Mouse (Mus musculus) limb, embryonic 10.5 days (tissue): ENCODE data around the gene Gm12248. TPM values are rescaled to one million over a fixed set of nuclear protein-coding genes. Genes with fewer than 3 reads are reported as not detected.

Experiments used
- DNase-seq: peaks from one replicate; pipeline ENCODE4 v3.0.0-alpha.2; 2017; ENCODE audit warnings: low spot score
- H3K27ac ChIP-seq: fragments of 300-500 bp; sonication (generic); 2 replicates; pipeline ENCODE4 v1.5.1; 2016; ENCODE audit warnings: mild to moderate bottlenecking
- H3K27me3 ChIP-seq: fragments of 300-500 bp; sonication (generic); 2 replicates; pipeline ENCODE4 v1.6.1; 2016; ENCODE audit warnings: low read depth, mild to moderate bottlenecking; ENCODE audit not compliant: poor library complexity, severe bottlenecking
- H3K36me3 ChIP-seq: fragments of 300-500 bp; sonication (generic); 2 replicates; pipeline ENCODE4 v1.6.1; 2016; ENCODE audit warnings: mild to moderate bottlenecking, moderate library complexity
- H3K4me1 ChIP-seq: fragments of 300-500 bp; sonication (generic); 2 replicates; pipeline ENCODE4 v1.6.1; 2016
- H3K4me3 ChIP-seq: fragments of 300-500 bp; sonication (generic); 2 replicates; pipeline ENCODE4 v1.5.1; 2016; ENCODE audit warnings: mild to moderate bottlenecking, moderate library complexity
- H3K9me3 ChIP-seq: fragments of 300-500 bp; sonication (generic); replicated peaks from 2 replicates; pipeline ENCODE4 v1.6.1; 2016; ENCODE audit warnings: mild to moderate bottlenecking
- whole genome bisulfite sequencing: fragments of 180-500 bp; shearing (Covaris S2); methylation state at CpG from one replicate; pipeline ENCODE4 v1.1.7; 2016; 5-methylcytosine and 5-hydroxymethylcytosine counted together
- polyA plus RNA-seq: library from polyadenylated mRNA; unstranded; fragments of >200 nt; fragmentation: Nextera tagmentation; extraction: Ambion mirVana; gene quantifications from 2 replicates; pipeline ENCODE4 v1.2.1, GENCODE M21; 2016

The Gm12248 gene
- not detected in 2 replicates for polyA plus RNA-seq

- Histone ChIP-seq H3K27me3 (peaks cover 34% of the 10 kb centered on the region), H3K27ac (peak within 1 kb of the TSS; percentile 42), H3K4me3 (0 out of 2 replicates have a peak within 1 kb of the TSS, but pooled peaks have one; percentile 19), H3K4me1 (peaks cover 20% of the 10 kb centered on the region), H3K9me3 (no peaks in the 10 kb centered on the region), H3K36me3 (no peaks in the 10 kb centered on the region)
- peak; percentile 51 for DNase-seq
- WGBS: 22% methylated on average over 12 of the region's 12 CpGs
Measured at GRCm38 (mm10) chr11:58093021-58093528, at the start of gene Gm12248. Gene Gm12248, minus strand, starts transcription at chr11:58093134.

GRCm38 (mm10) chr11:58139466-58139865 is 46.5 kb upstream of the Gm12248 start:
- Histone ChIP-seq H3K4me3 (no peak overlapping the region), H3K9me3 (no peaks in the 10 kb centered on the region; the same call in 1 of the 2 replicates), H3K27me3 (no peaks in the 10 kb centered on the region), H3K4me1 (no peaks in the 10 kb centered on the region), H3K27ac (no peak overlapping the region), H3K36me3 (peaks cover 96% of the 10 kb centered on the region)
- DNase-seq: no peak
- 92% methylated on average over 3 of the region's 3 CpGs for WGBS

GRCm38 (mm10) chr11:58138821-58139220 is 45.9 kb upstream of the Gm12248 start:
- 97% methylated on average over 11 of the region's 11 CpGs for WGBS
- H3K36me3 ChIP-seq: peaks cover 96% of the 10 kb centered on the region
- H3K27ac ChIP-seq: no peak overlapping the region
- DNase-seq: no peak
- no peaks in the 10 kb centered on the region for H3K4me1 ChIP-seq
- H3K4me3 ChIP-seq: no peak overlapping the region
- no peaks in the 10 kb centered on the region; the same call in 1 of the 2 replicates for H3K9me3 ChIP-seq
- no peaks in the 10 kb centered on the region for H3K27me3 ChIP-seq

GRCm38 (mm10) chr11:58136677-58137076 is 43.7 kb upstream of the Gm12248 start:
- no peak for DNase-seq
- WGBS: 93% methylated on average over 6 of the region's 6 CpGs
- no peaks in the 10 kb centered on the region for H3K27me3 ChIP-seq
- no peak overlapping the region for H3K4me3 ChIP-seq
- H3K36me3 ChIP-seq: peaks cover 100% of the 10 kb centered on the region
- no peaks in the 10 kb centered on the region; the same call in 1 of the 2 replicates for H3K9me3 ChIP-seq
- no peak overlapping the region for H3K27ac ChIP-seq
- H3K4me1 ChIP-seq: no peaks in the 10 kb centered on the region

GRCm38 (mm10) chr11:58135296-58135695 is 42.4 kb upstream of the Gm12248 start:
- H3K4me3 ChIP-seq: no peak overlapping the region
- H3K9me3 ChIP-seq: no peaks in the 10 kb centered on the region; the same call in 1 of the 2 replicates
- no peaks in the 10 kb centered on the region for H3K27me3 ChIP-seq
- H3K4me1 ChIP-seq: no peaks in the 10 kb centered on the region
- DNase-seq: no peak
- H3K36me3 ChIP-seq: peaks cover 100% of the 10 kb centered on the region
- H3K27ac ChIP-seq: no peak overlapping the region

GRCm38 (mm10) chr11:58134869-58135268 is 41.9 kb upstream of the Gm12248 start:
- peaks cover 100% of the 10 kb centered on the region for H3K36me3 ChIP-seq

GRCm38 (mm10) chr11:58132026-58132425 is 39.1 kb upstream of the Gm12248 start:
- WGBS: 96% methylated on average over 3 of the region's 3 CpGs
- Histone ChIP-seq H3K36me3 (peaks cover 100% of the 10 kb centered on the region), H3K27me3 (no peaks in the 10 kb centered on the region), H3K27ac (no peak overlapping the region), H3K4me3 (no peak overlapping the region), H3K4me1 (no peaks in the 10 kb centered on the region), H3K9me3 (no peaks in the 10 kb centered on the region)
- no peak for DNase-seq

More at GRCm38 (mm10) chr11:58134869-58135268, 41.9 kb upstream of the Gm12248 start:
- DNase-seq: no peak
- Histone ChIP-seq H3K4me1 (no peaks in the 10 kb centered on the region), H3K27ac (no peak overlapping the region), H3K27me3 (no peaks in the 10 kb centered on the region), H3K9me3 (no peaks in the 10 kb centered on the region; the same call in 1 of the 2 replicates), H3K4me3 (no peak overlapping the region)

- WGBS: 65% methylated on average over 6 of the region's 6 CpGs
- Histone ChIP-seq H3K27me3 (no peaks in the 10 kb centered on the region), H3K27ac (no peak overlapping the region), H3K9me3 (no peaks in the 10 kb centered on the region), H3K36me3 (peaks cover 100% of the 10 kb centered on the region), H3K4me1 (no peaks in the 10 kb centered on the region), H3K4me3 (no peak overlapping the region)
- DNase-seq: no peak
Measured at GRCm38 (mm10) chr11:58129302-58129843, 36.4 kb upstream of the Gm12248 start.

GRCm38 (mm10) chr11:58127544-58127943 is 34.6 kb upstream of the Gm12248 start:
- Histone ChIP-seq H3K4me3 (no peak overlapping the region), H3K27ac (no peak overlapping the region), H3K36me3 (peaks cover 100% of the 10 kb centered on the region), H3K27me3 (no peaks in the 10 kb centered on the region), H3K9me3 (no peaks in the 10 kb centered on the region), H3K4me1 (no peaks in the 10 kb centered on the region)
- WGBS: 84% methylated on average over 2 of the region's 2 CpGs
- DNase-seq: no peak

- Histone ChIP-seq H3K36me3 (peaks cover 98% of the 10 kb centered on the region), H3K4me3 (no peak overlapping the region), H3K27ac (no peak overlapping the region), H3K27me3 (no peaks in the 10 kb centered on the region), H3K9me3 (no peaks in the 10 kb centered on the region), H3K4me1 (no peaks in the 10 kb centered on the region)
- DNase-seq: no peak
- 84% methylated on average over 7 of the region's 7 CpGs for WGBS
Measured at GRCm38 (mm10) chr11:58126397-58127160, 33.6 kb upstream of the Gm12248 start.

GRCm38 (mm10) chr11:58125021-58125420 is 32.1 kb upstream of the Gm12248 start:
- Histone ChIP-seq H3K36me3 (peaks cover 98% of the 10 kb centered on the region), H3K4me3 (no peak overlapping the region), H3K9me3 (no peaks in the 10 kb centered on the region), H3K27ac (no peak overlapping the region), H3K27me3 (no peaks in the 10 kb centered on the region), H3K4me1 (no peaks in the 10 kb centered on the region)
- DNase-seq: no peak
- 93% methylated on average over 11 of the region's 11 CpGs for WGBS

GRCm38 (mm10) chr11:58123711-58124110 is 30.8 kb upstream of the Gm12248 start:
- no peak overlapping the region for H3K27ac ChIP-seq
- H3K9me3 ChIP-seq: no peaks in the 10 kb centered on the region
- H3K4me1 ChIP-seq: no peaks in the 10 kb centered on the region
- no peak for DNase-seq
- no peak overlapping the region for H3K4me3 ChIP-seq
- peaks cover 98% of the 10 kb centered on the region for H3K36me3 ChIP-seq
- H3K27me3 ChIP-seq: no peaks in the 10 kb centered on the region
- WGBS: 88% methylated on average over 2 of the region's 2 CpGs

- peaks cover 98% of the 10 kb centered on the region for H3K36me3 ChIP-seq
- no peaks in the 10 kb centered on the region for H3K4me1 ChIP-seq
- H3K4me3 ChIP-seq: no peak overlapping the region
- H3K9me3 ChIP-seq: no peaks in the 10 kb centered on the region
- no peak for DNase-seq
- 92% methylated on average over 9 of the region's 9 CpGs for WGBS
- no peaks in the 10 kb centered on the region for H3K27me3 ChIP-seq
- no peak overlapping the region for H3K27ac ChIP-seq
Measured at GRCm38 (mm10) chr11:58121351-58121750, 28.4 kb upstream of the Gm12248 start.
